Mouse (Mus musculus) midbrain, postnatal 0 days (tissue): ENCODE results near the gene Cbr2. TPM values are rescaled to one million over a fixed set of nuclear protein-coding genes. Genes with fewer than 3 reads are reported as not detected.

Source experiments
- ATAC-seq: fragments of 200-750 bp; cut with Nextera tagmentation; 2 replicates; pipeline ENCODE4 v1.8.0; 2017; ENCODE audit warnings: moderate number of reproducible peaks, mild to moderate bottlenecking, moderate TSS enrichment, moderate library complexity; ENCODE audit not compliant: low FRiP score
- DNase-seq: peaks from one replicate; pipeline ENCODE4 v3.0.0-alpha.2; 2015; ENCODE audit warnings: low spot score
- H3K27ac ChIP-seq: fragments of 300-500 bp; sonication (generic); 2 replicates; pipeline ENCODE4 v1.5.1; 2014; ENCODE audit warnings: low read depth, mild to moderate bottlenecking, low read length, mixed read lengths
- H3K27me3 ChIP-seq: fragments of 300-500 bp; sonication (generic); 2 replicates; pipeline ENCODE4 v1.6.1; 2014; ENCODE audit warnings: low read length, control low read depth, mixed read lengths; ENCODE audit not compliant: insufficient read depth
- H3K36me3 ChIP-seq: fragments of 300-500 bp; sonication (generic); 2 replicates; pipeline ENCODE4 v1.6.1; 2014; ENCODE audit warnings: low read length, control low read depth, mixed read lengths; ENCODE audit not compliant: insufficient read depth
- H3K4me1 ChIP-seq: fragments of 300-500 bp; sonication (generic); 2 replicates; pipeline ENCODE4 v1.6.1; 2014; ENCODE audit warnings: mild to moderate bottlenecking, control low read depth, antibody characterized with exemption, low read length, mixed read lengths; ENCODE audit not compliant: insufficient read depth
- H3K4me2 ChIP-seq: fragments of 300-500 bp; sonication (generic); 2 replicates; pipeline ENCODE4 v1.6.1; 2014; ENCODE audit warnings: low read depth, mild to moderate bottlenecking, low read length, mixed read lengths; ENCODE audit not compliant: poor library complexity, severe bottlenecking
- H3K4me3 ChIP-seq: fragments of 300-500 bp; sonication (generic); 2 replicates; pipeline ENCODE4 v1.5.1; 2014; ENCODE audit warnings: low read depth, mild to moderate bottlenecking, low read length, moderate library complexity
- H3K9ac ChIP-seq: fragments of 300-500 bp; sonication (generic); replicated peaks from 2 replicates; pipeline ENCODE4 v1.6.1; 2014; ENCODE audit warnings: mild to moderate bottlenecking, low read length, moderate library complexity, mixed read lengths; ENCODE audit not compliant: poor library complexity, severe bottlenecking
- H3K9me3 ChIP-seq: fragments of 300-500 bp; sonication (generic); 2 replicates; pipeline ENCODE4 v1.6.1; 2016; ENCODE audit warnings: low read length, control low read depth
- CTCF ChIP-seq: IDR thresholded peaks from 2 replicates; pipeline ENCODE4 v1.5.1; 2016; ENCODE audit warnings: antibody characterized with exemption, mild to moderate bottlenecking
- WGBS: fragments of 180-500 bp; shearing (Covaris S2); extraction: QIAGEN DNeasy Blood & Tissue Kit; methylation state at CpG from one replicate; pipeline ENCODE4 v1.1.7; 2014; 5-methylcytosine and 5-hydroxymethylcytosine counted together
- polyA plus RNA-seq: library from polyadenylated mRNA; unstranded; fragments of >200 nt; fragmentation: Nextera tagmentation; extraction: Ambion mirVana; gene quantifications from 2 replicates; pipeline ENCODE4 v1.2.1, GENCODE M21; 2015
- total RNA-seq: library from RNA; depleted of rRNA; stranded (reverse); fragments of >200 nt; gene quantifications from 2 replicates; pipeline ENCODE4 v1.2.3, GENCODE M21; 2014

The Cbr2 gene
- total and polyA plus RNA-seq, 2 experiments from 2014 or later, result 3.6 to 4.4 TPM

GRCm38 (mm10) chr11:120693461-120693860 lies 38.5 kb downstream of the Cbr2 start:
- TF ChIP-seq CTCF, result no peak
- ATAC-seq, result no peak
- no peak overlapping the region for H3K9ac ChIP-seq
- no peaks in the 10 kb centered on the region for H3K27me3 ChIP-seq
- no peaks in the 10 kb centered on the region for H3K9me3 ChIP-seq
- H3K4me2 ChIP-seq, result no peak overlapping the region
- H3K36me3 ChIP-seq, result peaks cover 11% of the 10 kb centered on the region
- H3K4me1 ChIP-seq, result no peaks in the 10 kb centered on the region
- 67% methylated on average over 3 of the region's 3 CpGs for WGBS
- H3K4me3 ChIP-seq, result no peak overlapping the region
- H3K27ac ChIP-seq, result no peak overlapping the region
- DNase-seq, result no peak

- H3K4me3 ChIP-seq, result no peak overlapping the region
- no peaks in the 10 kb centered on the region for H3K9me3 ChIP-seq
- no peak overlapping the region for H3K9ac ChIP-seq
- peaks cover 12% of the 10 kb centered on the region for H3K36me3 ChIP-seq
- WGBS, result 84% methylated on average over 4 of the region's 4 CpGs
- no peak overlapping the region for H3K27ac ChIP-seq
- no peaks in the 10 kb centered on the region for H3K27me3 ChIP-seq
- H3K4me2 ChIP-seq, result no peak overlapping the region
- TF ChIP-seq CTCF, result no peak
- H3K4me1 ChIP-seq, result no peaks in the 10 kb centered on the region
- DNase-seq (no peak), ATAC-seq (no peak)
These were observed 39.4 kb downstream of the Cbr2 start for GRCm38 (mm10) chr11:120692471-120693011.

GRCm38 (mm10) chr11:120689365-120689764 lies 42.5 kb downstream of the Cbr2 start:
- 79% methylated on average over 3 of the region's 3 CpGs for WGBS
- Histone ChIP-seq H3K36me3 (peaks cover 25% of the 10 kb centered on the region), H3K27me3 (no peaks in the 10 kb centered on the region)

GRCm38 (mm10) chr11:120686650-120687272 lies 45.2 kb downstream of the Cbr2 start:
- Histone ChIP-seq H3K4me3 (no peak overlapping the region), H3K4me1 (no peaks in the 10 kb centered on the region), H3K9ac (no peak overlapping the region), H3K27me3 (no peaks in the 10 kb centered on the region), H3K9me3 (no peaks in the 10 kb centered on the region), H3K36me3 (peaks cover 36% of the 10 kb centered on the region), H3K4me2 (no peak overlapping the region), H3K27ac (no peak overlapping the region)
- no peak for TF ChIP-seq CTCF
- 70% methylated on average over 20 of the region's 20 CpGs for WGBS
- ATAC-seq, result no peak
- DNase-seq, result no peak

More at GRCm38 (mm10) chr11:120689365-120689764, 42.5 kb downstream of the Cbr2 start:
- Histone ChIP-seq H3K27ac (no peak overlapping the region), H3K9me3 (no peaks in the 10 kb centered on the region), H3K9ac (no peak overlapping the region), H3K4me2 (no peak overlapping the region), H3K4me1 (no peaks in the 10 kb centered on the region), H3K4me3 (no peak overlapping the region)
- no peak for ATAC-seq
- no peak for DNase-seq
- no peak for TF ChIP-seq CTCF

- no peak overlapping the region for H3K27ac ChIP-seq
- no peak overlapping the region for H3K4me2 ChIP-seq
- no peak overlapping the region for H3K9ac ChIP-seq
- no peak for DNase-seq
- H3K36me3 ChIP-seq, result peaks cover 54% of the 10 kb centered on the region
- WGBS, result 77% methylated on average over 2 of the region's 2 CpGs
- H3K9me3 ChIP-seq, result no peaks in the 10 kb centered on the region
- TF ChIP-seq CTCF, result no peak
- H3K4me1 ChIP-seq, result no peaks in the 10 kb centered on the region
- no peak overlapping the region for H3K4me3 ChIP-seq
- H3K27me3 ChIP-seq, result no peaks in the 10 kb centered on the region
- ATAC-seq, result no peak
These were observed 47.3 kb downstream of the Cbr2 start for GRCm38 (mm10) chr11:120684660-120685059.

- H3K27me3 ChIP-seq, result no peaks in the 10 kb centered on the region
- no peak for DNase-seq
- no peak overlapping the region for H3K9ac ChIP-seq
- WGBS, result 82% methylated on average over 2 of the region's 2 CpGs
- peaks cover 50% of the 10 kb centered on the region for H3K36me3 ChIP-seq
- no peaks in the 10 kb centered on the region for H3K4me1 ChIP-seq
- ATAC-seq, result no peak
- no peaks in the 10 kb centered on the region for H3K9me3 ChIP-seq
- no peak overlapping the region for H3K27ac ChIP-seq
- TF ChIP-seq CTCF, result no peak
- H3K4me3 ChIP-seq, result no peak overlapping the region
- no peak overlapping the region for H3K4me2 ChIP-seq
These were observed 47.8 kb downstream of the Cbr2 start for GRCm38 (mm10) chr11:120684086-120684485.
